Mouse (Mus musculus): ENCODE measurements around the gene Pfdn2. TPM values are rescaled to one million over a fixed set of nuclear protein-coding genes. Genes with fewer than 3 reads are reported as not detected.

The Pfdn2 gene
- total RNA-seq, 2 experiments from 2014 or later, result 163 to 173 TPM

GRCm38 (mm10) chr1:171390101-171390500 lies 44.6 kb downstream of the Pfdn2 start:
- DNase-seq (ENCODE audit: extremely low spot score in 1 of 2, low spot score in 1 of 2), result no peak

- no peak for DNase-seq (ENCODE audit: extremely low spot score in 1 of 2, low spot score in 1 of 2)
Observed at GRCm38 (mm10) chr1:171401821-171402220, 56.4 kb downstream of the Pfdn2 start.

GRCm38 (mm10) chr1:171402991-171403390 lies 57.5 kb downstream of the Pfdn2 start:
- DNase-seq (ENCODE audit: extremely low spot score in 1 of 2, low spot score in 1 of 2), result no peak

- no peak for DNase-seq (ENCODE audit: extremely low spot score in 1 of 2, low spot score in 1 of 2)
Observed at GRCm38 (mm10) chr1:171407263-171407662, 61.8 kb downstream of the Pfdn2 start.

Other genes starting within 250 kb of the Pfdn2 start
- 1 to 10 TPM in 1 of 2 experiments, under 1 TPM in 1; 0.52 to 1.5 TPM for gene Cfap126, start 231.8 kb upstream of the Pfdn2 start, total RNA-seq (2021)
- 100 to 1,000 TPM; 204 to 220 TPM for gene Sdhc, start 195.1 kb upstream of the Pfdn2 start, total RNA-seq (2021)
- not detected for gene Mpz, start 195.0 kb upstream of the Pfdn2 start, total RNA-seq (2021)
- gene Pcp4l1, start 149.4 kb upstream of the Pfdn2 start, total RNA-seq (2021), result 10 to 100 TPM; 42.1 to 43.6 TPM
- gene Nr1i3, start 131.7 kb upstream of the Pfdn2 start, total RNA-seq (2021), result under 1 TPM; 0.12 to 0.15 TPM
- gene Tomm40l, start 123.2 kb upstream of the Pfdn2 start, total RNA-seq (2021), result 10 to 100 TPM; 81.4 to 85.9 TPM
- gene Apoa2, start 120.6 kb upstream of the Pfdn2 start, total RNA-seq (2021), result 1 to 10 TPM; 1.9 to 2.3 TPM
- gene Fcer1g, start 111.3 kb upstream of the Pfdn2 start, total RNA-seq (2021), result 10 to 100 TPM; 13.1 to 15.8 TPM
- 10 to 100 TPM; 23.5 to 26.1 TPM for gene Adamts4, start 95.2 kb upstream of the Pfdn2 start, total RNA-seq (2021)
- gene Ndufs2, start 94.3 kb upstream of the Pfdn2 start, total RNA-seq (2021), result 100 to 1,000 TPM; 280 to 296 TPM
- gene B4galt3, start 75.3 kb upstream of the Pfdn2 start, total RNA-seq (2021), result 10 to 100 TPM; 63.9 to 66.7 TPM
- 10 to 100 TPM; 21.9 to 33.4 TPM for gene Ppox, start 64.5 kb upstream of the Pfdn2 start, total RNA-seq (2021)
- gene Usp21, start 57.7 kb upstream of the Pfdn2 start, total RNA-seq (2021), result 10 to 100 TPM; 58.1 to 64.8 TPM
- gene Ufc1, start 50.6 kb upstream of the Pfdn2 start, total RNA-seq (2021), result 100 to 1,000 TPM; 105 to 116 TPM
- gene Dedd, start 16.5 kb upstream of the Pfdn2 start, total RNA-seq (2021), result 10 to 100 TPM; 34.6 to 35.4 TPM
- 10 to 100 TPM; 45.7 to 47.3 TPM for gene Nit1, start within 50 bp of the Pfdn2 start, total RNA-seq (2021)
- 1 to 10 TPM; 6.4 to 9.2 TPM for gene Klhdc9, start 15.1 kb downstream of the Pfdn2 start, total RNA-seq (2021)
- gene Nectin4, start 24.4 kb downstream of the Pfdn2 start, total RNA-seq (2021), result 1 to 10 TPM; 3.6 to 3.7 TPM
- 1 to 10 TPM; 1.8 to 2.0 TPM for gene Arhgap30, start 43.3 kb downstream of the Pfdn2 start, total RNA-seq (2021)
- 100 to 1,000 TPM; 113 to 139 TPM for gene Usf1, start 65.6 kb downstream of the Pfdn2 start, total RNA-seq (2021)
- gene Tstd1, start 73.2 kb downstream of the Pfdn2 start, total RNA-seq (2021), result 1 to 10 TPM; 3.1 to 3.3 TPM
- 1 to 10 TPM; 4.7 to 5.1 TPM for gene F11r, start 91.9 kb downstream of the Pfdn2 start, total RNA-seq (2021)
- gene Alyref2, start 157.8 kb downstream of the Pfdn2 start, total RNA-seq (2021), result 1 to 10 TPM; 6.1 to 7.5 TPM
- gene Itln1, start 189.6 kb downstream of the Pfdn2 start, total RNA-seq (2021), result not detected
- not detected for gene Cd244a, start 213.5 kb downstream of the Pfdn2 start, total RNA-seq (2021)